Comparison of ENCODE assay signal across 20 mouse cellular contexts in the genomic region with DNA sequence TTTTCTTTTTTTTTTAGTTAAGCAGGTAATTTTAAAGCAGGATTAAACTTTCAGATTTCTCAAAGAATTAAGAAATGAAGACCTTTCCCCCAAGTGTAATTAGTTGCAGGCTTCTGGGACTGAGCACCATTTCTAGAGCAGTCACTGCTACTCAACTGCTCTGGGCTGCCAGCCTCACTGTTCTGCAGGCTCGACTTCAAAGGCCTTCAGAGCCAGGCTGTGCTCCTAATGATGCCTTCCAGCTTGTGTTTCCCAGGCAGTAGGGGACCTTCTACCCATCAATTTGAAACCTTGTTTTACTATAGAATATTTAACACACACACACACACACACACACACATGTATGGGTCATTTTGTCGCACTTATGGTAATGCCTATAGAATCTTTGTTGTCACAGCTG. TPM values are rescaled to one million over a fixed set of nuclear protein-coding genes. Genes with fewer than 3 reads are reported as not detected.
A peak's percentile ranks its signal among the peaks of the same experiment; 100 is the strongest.
DNase-seq lines count a peak whose midpoint lies in the region; ATAC-seq and TF ChIP-seq lines count a peak whose summit lies in the region.
"Had no signal": no experiment of that assay in that cellular context is flagged by ENCODE, and none has a peak within 500 bp of the region (broad histone marks: within the 10 kb centered on the region; RNA-seq: fewer than 3 reads in every experiment).

No protein-coding gene starts in this region.

- H3K4me2 ChIP-seq in hindbrain, embryonic 11.5 days (replicated peaks; ENCODE audit: low read depth, low read length): no peak overlapping the region
- no peak overlapping the region for H3K4me2 ChIP-seq in limb, embryonic 12.5 days
- H3K4me2 ChIP-seq: embryonic facial prominence, embryonic 13.5 days; forebrain, embryonic 13.5 days; heart, embryonic 15.5 days; hindbrain, embryonic 15.5 days had no signal

- no peak for TF ChIP-seq CTCF in brain, embryonic 14.5 days (IDR thresholded peaks at IDR 0.05; ENCODE audit: borderline replicate concordance, extremely low read depth, insufficient read depth, insufficient read length)

- no peaks in the 10 kb centered on the region for H3K36me3 ChIP-seq in hindbrain, embryonic 10.5 days
- H3K36me3 ChIP-seq in hindbrain, embryonic 11.5 days (ENCODE audit: control insufficient read depth, insufficient read depth, low read length): no peaks in the 10 kb centered on the region
- H3K36me3 ChIP-seq in embryonic facial prominence, embryonic 10.5 days (replicated peaks): no peaks in the 10 kb centered on the region
- H3K36me3 ChIP-seq in limb, embryonic 12.5 days: no peaks in the 10 kb centered on the region
- H3K36me3 ChIP-seq: embryonic facial prominence, embryonic 13.5 days; heart, embryonic 10.5 days; heart, embryonic 15.5 days; hindbrain, embryonic 15.5 days had no signal

- H3K4me1 ChIP-seq in hindbrain, embryonic 10.5 days (replicated peaks): peaks cover 18% of the 10 kb centered on the region
- H3K4me1 ChIP-seq in hindbrain, embryonic 11.5 days (replicated peaks; ENCODE audit: control insufficient read depth, insufficient read depth, low read length): no peaks in the 10 kb centered on the region
- peaks cover 36% of the 10 kb centered on the region for H3K4me1 ChIP-seq in embryonic facial prominence, embryonic 10.5 days
- H3K4me1 ChIP-seq in limb, embryonic 12.5 days (replicated peaks): peaks cover 19% of the 10 kb centered on the region
- H3K4me1 ChIP-seq: forebrain, embryonic 13.5 days; heart, embryonic 10.5 days; heart, embryonic 15.5 days; hindbrain, embryonic 15.5 days had no signal

- H3K27me3 ChIP-seq in hindbrain, embryonic 10.5 days (ENCODE audit: insufficient read depth, poor library complexity, severe bottlenecking): no peaks in the 10 kb centered on the region
- no peaks in the 10 kb centered on the region for H3K27me3 ChIP-seq in hindbrain, embryonic 11.5 days (ENCODE audit: control insufficient read depth, insufficient read depth, low read length)
- H3K27me3 ChIP-seq in embryonic facial prominence, embryonic 10.5 days (replicated peaks; ENCODE audit: low read depth, poor library complexity, severe bottlenecking): no peaks in the 10 kb centered on the region
- no peaks in the 10 kb centered on the region for H3K27me3 ChIP-seq in limb, embryonic 12.5 days
- H3K27me3 ChIP-seq: embryonic facial prominence, embryonic 13.5 days; forebrain, embryonic 13.5 days; heart, embryonic 15.5 days; hindbrain, embryonic 15.5 days had no signal

- H3K27ac ChIP-seq in hindbrain, embryonic 10.5 days: peak overlapping the region; percentile 12; the same call in 1 of the 2 replicates
- H3K27ac ChIP-seq in hindbrain, embryonic 11.5 days (ENCODE audit: low read depth, low read length): no peak overlapping the region
- H3K27ac ChIP-seq in embryonic facial prominence, embryonic 10.5 days (replicated peaks): 0 out of 2 replicates have a peak overlapping the region, but pooled peaks have one; percentile 15
- 0 out of 2 replicates have a peak overlapping the region, but pooled peaks have one; percentile 41 for H3K27ac ChIP-seq in limb, embryonic 12.5 days
- H3K27ac ChIP-seq: embryonic facial prominence, embryonic 13.5 days; forebrain, embryonic 13.5 days; heart, embryonic 10.5 days; heart, embryonic 15.5 days; hindbrain, embryonic 15.5 days had no signal

- DNase-seq in hindbrain, embryonic 10.5 days (ENCODE audit: low spot score): no peak
- DNase-seq in hindbrain, embryonic 11.5 days (ENCODE audit: low spot score): no peak
- peak; percentile 35 for DNase-seq in brain, embryonic 14.5 days (ENCODE audit: low read depth)
- DNase-seq in embryonic facial prominence, embryonic 10.5 days (ENCODE audit: low spot score): peak; percentile 39
- no peak for DNase-seq in frontal cortex, postnatal 14 days (ENCODE audit: low spot score in 2 of 2)
- DNase-seq: adrenal gland, adult 2 months; adrenal gland, postnatal 36 days; cerebellum, adult 11 months; cerebellum, adult 8-10 months; cerebellum, postnatal 14 days; gastrocnemius, postnatal 36 days; heart, adult 18-20 months; heart, postnatal 14 days had no signal

- H3K4me3 ChIP-seq in hindbrain, embryonic 10.5 days: no peak overlapping the region
- H3K4me3 ChIP-seq in hindbrain, embryonic 11.5 days (ENCODE audit: low read depth, low read length): no peak overlapping the region
- H3K4me3 ChIP-seq in embryonic facial prominence, embryonic 10.5 days: no peak overlapping the region
- H3K4me3 ChIP-seq in limb, embryonic 12.5 days (replicated peaks): no peak overlapping the region
- H3K4me3 ChIP-seq: embryonic facial prominence, embryonic 13.5 days; forebrain, embryonic 13.5 days; heart, embryonic 10.5 days; heart, embryonic 15.5 days; hindbrain, embryonic 15.5 days had no signal

- TF ChIP-seq POLR2A in brain, embryonic 14.5 days (IDR thresholded peaks at IDR 0.05; ENCODE audit: borderline replicate concordance, extremely low read depth, insufficient read depth, insufficient read length, poor library complexity, severe bottlenecking): no peak

- WGBS in hindbrain, embryonic 10.5 days: 46% methylated on average over 2 of the region's 2 CpGs
- WGBS in hindbrain, embryonic 11.5 days: 24% methylated on average over 2 of the region's 2 CpGs
- 32% methylated on average over 2 of the region's 2 CpGs for WGBS in embryonic facial prominence, embryonic 10.5 days
- WGBS in limb, embryonic 12.5 days: 24% methylated on average over 2 of the region's 2 CpGs

- no peak for ATAC-seq in hindbrain, embryonic 11.5 days (ENCODE audit: low FRiP score)
- peak; percentile 52; the same call in 1 of the 2 replicates for ATAC-seq in limb, embryonic 12.5 days (ENCODE audit: insufficient number of reproducible peaks, insufficient read depth, low FRiP score, low TSS enrichment, low read depth)
- ATAC-seq: forebrain, embryonic 13.5 days; intestine, embryonic 16.5 days had no signal

- no peaks in the 10 kb centered on the region for H3K9me3 ChIP-seq in hindbrain, embryonic 10.5 days
- no peaks in the 10 kb centered on the region for H3K9me3 ChIP-seq in hindbrain, embryonic 11.5 days (ENCODE audit: control insufficient read depth, low read length)
- H3K9me3 ChIP-seq in embryonic facial prominence, embryonic 10.5 days: no peaks in the 10 kb centered on the region
- no peaks in the 10 kb centered on the region for H3K9me3 ChIP-seq in limb, embryonic 12.5 days
- H3K9me3 ChIP-seq: forebrain, embryonic 13.5 days; heart, embryonic 10.5 days; heart, embryonic 15.5 days; hindbrain, embryonic 15.5 days had no signal

- no peak overlapping the region for H3K9ac ChIP-seq in hindbrain, embryonic 11.5 days (ENCODE audit: low read depth, low read length)
- H3K9ac ChIP-seq in limb, embryonic 12.5 days (replicated peaks): no peak overlapping the region
- H3K9ac ChIP-seq: embryonic facial prominence, embryonic 13.5 days; forebrain, embryonic 13.5 days; heart, embryonic 15.5 days; hindbrain, embryonic 15.5 days had no signal

RNA-seq across cellular contexts. Expression of gene Cdk15, which starts 34.9 kb away (rescaled TPM):
- polyA plus RNA-seq in hindbrain, embryonic 10.5 days (2016; fragmentation: Nextera tagmentation; extraction: Ambion mirVana): 1.3 and 1.7 TPM in 2 replicates
- 1.1 and 1.8 TPM in 2 replicates for polyA plus RNA-seq in hindbrain, embryonic 11.5 days (2014; fragmentation: Nextera tagmentation; extraction: Ambion mirVana)
- polyA plus RNA-seq in brain, embryonic 14.5 days (2012; rRNA removed): 0.30 and 0.41 TPM in 2 replicates
- polyA plus RNA-seq in embryonic facial prominence, embryonic 10.5 days (2016; fragmentation: Nextera tagmentation; extraction: Ambion mirVana): 0.61 and 0.92 TPM in 2 replicates
- polyA plus RNA-seq in limb, embryonic 12.5 days (2016; fragmentation: Nextera tagmentation; extraction: Ambion mirVana): 0.38 TPM in 1 of 2 replicates, not detected in the other
- polyA plus RNA-seq: adrenal gland, adult 2 months had no signal

RNA-seq across cellular contexts. Expression of gene Als2, which starts 54.6 kb away (rescaled TPM):
- polyA plus RNA-seq in hindbrain, embryonic 10.5 days (2016; fragmentation: Nextera tagmentation; extraction: Ambion mirVana): 17.5 and 18.0 TPM in 2 replicates
- polyA plus RNA-seq in hindbrain, embryonic 11.5 days (2014; fragmentation: Nextera tagmentation; extraction: Ambion mirVana): 15.9 and 16.1 TPM in 2 replicates
- 13.6 and 20.4 TPM in 2 replicates for polyA plus RNA-seq in brain, embryonic 14.5 days (2012; rRNA removed)
- polyA plus RNA-seq in embryonic facial prominence, embryonic 10.5 days (2016; fragmentation: Nextera tagmentation; extraction: Ambion mirVana): 15.8 and 16.5 TPM in 2 replicates
- polyA plus RNA-seq in limb, embryonic 12.5 days (2016; fragmentation: Nextera tagmentation; extraction: Ambion mirVana): 11.7 and 11.8 TPM in 2 replicates

Comparison
In these comparisons a context has a peak if more than half of its experiments do, and no peak if none do; other contexts are left out.
1. DNase-seq: peak in brain, embryonic 14.5 days (single experiment) and embryonic facial prominence, embryonic 10.5 days (single experiment); none in hindbrain, embryonic 10.5 days (single experiment), hindbrain, embryonic 11.5 days (single experiment) and frontal cortex, postnatal 14 days (0 of 2).